Mouse (Mus musculus): Measurements from ENCODE around the gene Plac8.

Gene Plac8

GRCm38 (mm10) chr5:100572069-100572468 is at the start of gene Plac8:
Gene Plac8, minus strand, starts transcription at chr5:100572245.
- DNase-seq (ENCODE audit: low spot score in 2 of 2): no peak

GRCm38 (mm10) chr5:100620952-100621351 is 48.9 kb upstream of the Plac8 start:
- no peak for DNase-seq (ENCODE audit: low spot score in 2 of 2)

GRCm38 (mm10) chr5:100619586-100620275 is 47.7 kb upstream of the Plac8 start:
- no peak for DNase-seq (ENCODE audit: low spot score in 2 of 2)

GRCm38 (mm10) chr5:100613896-100614768 is 42.1 kb upstream of the Plac8 start:
- DNase-seq (ENCODE audit: low spot score in 2 of 2): no peak

- no peak for DNase-seq (ENCODE audit: low spot score in 2 of 2)
Observed at GRCm38 (mm10) chr5:100607868-100608267, 35.8 kb upstream of the Plac8 start.

- DNase-seq (ENCODE audit: low spot score in 2 of 2): no peak
Observed at GRCm38 (mm10) chr5:100607090-100607762, 35.2 kb upstream of the Plac8 start.

GRCm38 (mm10) chr5:100605828-100606229 is 33.8 kb upstream of the Plac8 start:
- DNase-seq (ENCODE audit: low spot score in 2 of 2): no peak

GRCm38 (mm10) chr5:100604061-100604460 is 32.0 kb upstream of the Plac8 start:
- no peak for DNase-seq (ENCODE audit: low spot score in 2 of 2)

- no peak for DNase-seq (ENCODE audit: low spot score in 2 of 2)
Observed at GRCm38 (mm10) chr5:100601864-100602263, 29.8 kb upstream of the Plac8 start.

GRCm38 (mm10) chr5:100598961-100599463 is 27.0 kb upstream of the Plac8 start:
- no peak for DNase-seq (ENCODE audit: low spot score in 2 of 2)

- no peak for DNase-seq (ENCODE audit: low spot score in 2 of 2)
Observed at GRCm38 (mm10) chr5:100597886-100598485, 25.9 kb upstream of the Plac8 start.

GRCm38 (mm10) chr5:100595999-100596398 is 24.0 kb upstream of the Plac8 start:
- no peak for DNase-seq (ENCODE audit: low spot score in 2 of 2)

- no peak for DNase-seq (ENCODE audit: low spot score in 2 of 2)
Observed at GRCm38 (mm10) chr5:100594803-100595467, 22.9 kb upstream of the Plac8 start.

- DNase-seq (ENCODE audit: low spot score in 2 of 2): no peak
Observed at GRCm38 (mm10) chr5:100590505-100590904, 18.5 kb upstream of the Plac8 start.

- DNase-seq (ENCODE audit: low spot score in 2 of 2): no peak
Observed at GRCm38 (mm10) chr5:100587626-100588025, 15.6 kb upstream of the Plac8 start.

- no peak for DNase-seq (ENCODE audit: low spot score in 2 of 2)
Observed at GRCm38 (mm10) chr5:100587136-100587535, 15.1 kb upstream of the Plac8 start.

GRCm38 (mm10) chr5:100585657-100586056 is 13.6 kb upstream of the Plac8 start:
- no peak for DNase-seq (ENCODE audit: low spot score in 2 of 2)

- no peak for DNase-seq (ENCODE audit: low spot score in 2 of 2)
Observed at GRCm38 (mm10) chr5:100585206-100585644, 13.2 kb upstream of the Plac8 start.

GRCm38 (mm10) chr5:100583066-100583465 is 11.0 kb upstream of the Plac8 start:
- DNase-seq (ENCODE audit: low spot score in 2 of 2): no peak

- no peak for DNase-seq (ENCODE audit: low spot score in 2 of 2)
Observed at GRCm38 (mm10) chr5:100582435-100582826, 10.4 kb upstream of the Plac8 start.

Measured in frontal cortex, postnatal 14 days (tissue).